Mouse (Mus musculus) G1E (cell line): ENCODE results near the gene Hspbap1. TPM values are rescaled to one million over a fixed set of nuclear protein-coding genes. Genes with fewer than 3 reads are reported as not detected.

Experiments used
- ATAC-seq: 2 replicates; pipeline ENCODE4 v1.8.0; 2016; ENCODE audit warnings: mild to moderate bottlenecking; ENCODE audit not compliant: insufficient number of reproducible peaks, poor library complexity, low FRiP score, severe bottlenecking; ENCODE audit errors: extremely low read depth
- DNase-seq: peaks from one replicate; pipeline ENCODE4 v3.0.0; 2012; ENCODE audit warnings: low spot score
- H3K27me3 ChIP-seq: 2 replicates; pipeline ENCODE4 v1.6.1; 2012; ENCODE audit warnings: mild to moderate bottlenecking, low read length, inconsistent platforms; ENCODE audit not compliant: insufficient read depth
- H3K36me3 ChIP-seq: replicated peaks from 2 replicates; pipeline ENCODE3; 2012; ENCODE audit warnings: mild to moderate bottlenecking, inconsistent platforms
- H3K4me1 ChIP-seq: 2 replicates; pipeline ENCODE4 v1.6.1; 2012; ENCODE audit warnings: low read depth, low read length, inconsistent platforms, mixed read lengths; ENCODE audit not compliant: insufficient read depth
- H3K4me3 ChIP-seq: 2 replicates; pipeline ENCODE4 v1.5.1; 2012; ENCODE audit warnings: low read depth, mild to moderate bottlenecking, inconsistent platforms, low read length, moderate library complexity, mixed read lengths
- H3K9me3 ChIP-seq: replicated peaks from 2 replicates; pipeline ENCODE4 v1.6.1; 2012; ENCODE audit warnings: inconsistent platforms
- CTCF ChIP-seq: IDR thresholded peaks from 2 replicates; pipeline ENCODE4 v1.5.1; 2012; ENCODE audit warnings: low read depth, low read length, inconsistent platforms, mixed read lengths
- GATA1 ChIP-seq: IDR thresholded peaks from 2 replicates; pipeline ENCODE4 v1.6.1; 2012; ENCODE audit warnings: borderline replicate concordance, low read length, inconsistent platforms, mixed read lengths
- GATA2 ChIP-seq: IDR thresholded peaks from 2 replicates; pipeline ENCODE4 v1.6.1; 2012; ENCODE audit warnings: low read depth, low read length, inconsistent platforms, borderline replicate concordance
- POLR2AphosphoS5 ChIP-seq: IDR thresholded peaks from 2 replicates; pipeline ENCODE4 v1.6.1; 2012; ENCODE audit warnings: low read depth, low read length, inconsistent platforms; ENCODE audit not compliant: insufficient replicate concordance
- TAL1 ChIP-seq: conservative IDR thresholded peaks from 2 replicates; pipeline ENCODE4 v1.6.1; 2012; ENCODE audit warnings: low read depth, low read length, inconsistent platforms, mixed read lengths
- polyA plus RNA-seq: library from polyadenylated mRNA; stranded (reverse); fragments of >175 nt; gene quantifications from 2 replicates; pipeline ENCODE4 v1.2.3, GENCODE M21; 2012
- total RNA-seq, 2 experiments: library from RNA; stranded (forward) in 1 of 2; stranded (reverse) in 1 of 2; fragments of 200-1000 nt in 1 of 2; fragments of >200 nt in 1 of 2; fragmentation: Nextera tagmentation in 1 of 2; gene quantifications; 2 replicates each; pipeline ENCODE4 v1.2.3; 2014 to 2017

The Hspbap1 gene
- total and polyA plus RNA-seq, 3 experiments = 17.5 to 31.9 (median 18.3) TPM

GRCm38 (mm10) chr16:35855846-35856245 is 85.7 kb downstream of the Hspbap1 start:
- no peak for DNase-seq
- Histone ChIP-seq H3K9me3 (no peaks in the 10 kb centered on the region), H3K27me3 (no peaks in the 10 kb centered on the region), H3K36me3 (peaks cover 3% of the 10 kb centered on the region), H3K4me3 (no peak overlapping the region), H3K4me1 (peaks cover 22% of the 10 kb centered on the region)
- TF ChIP-seq GATA1 (no peak), CTCF (no peak), POLR2AphosphoS5 (no peak), TAL1 (no peak), GATA2 (no peak)
- ATAC-seq = no peak

GRCm38 (mm10) chr16:35856766-35857165 is 86.6 kb downstream of the Hspbap1 start:
- peak overlapping the region; percentile 55; the same call in 1 of the 2 replicates for H3K4me3 ChIP-seq
- H3K9me3 ChIP-seq = peaks cover 2% of the 10 kb centered on the region; the same call in 1 of the 2 replicates
- peak; percentile 92 for ATAC-seq
- H3K36me3 ChIP-seq = peaks cover 5% of the 10 kb centered on the region
- TF ChIP-seq CTCF = no peak
- TF ChIP-seq TAL1 = peak; percentile 60
- H3K4me1 ChIP-seq = peaks cover 23% of the 10 kb centered on the region
- no peaks in the 10 kb centered on the region for H3K27me3 ChIP-seq
- DNase-seq = peak; percentile 64

- DNase-seq = no peak
- Histone ChIP-seq H3K4me1 (peaks cover 23% of the 10 kb centered on the region), H3K9me3 (peaks cover 5% of the 10 kb centered on the region; the same call in 1 of the 2 replicates), H3K27me3 (no peaks in the 10 kb centered on the region; the same call in 1 of the 2 replicates), H3K4me3 (no peak overlapping the region), H3K36me3 (peaks cover 14% of the 10 kb centered on the region)
- no peak for TF ChIP-seq TAL1
- TF ChIP-seq POLR2AphosphoS5 = no peak
- TF ChIP-seq CTCF = no peak
- no peak for TF ChIP-seq GATA1
- no peak for TF ChIP-seq GATA2
- ATAC-seq = no peak
These were observed 90.1 kb downstream of the Hspbap1 start for GRCm38 (mm10) chr16:35860236-35860635.

- peaks cover 5% of the 10 kb centered on the region; the same call in 1 of the 2 replicates for H3K9me3 ChIP-seq
- DNase-seq = no peak
- no peak for ATAC-seq
- H3K36me3 ChIP-seq = peaks cover 14% of the 10 kb centered on the region
- H3K27me3 ChIP-seq = no peaks in the 10 kb centered on the region; the same call in 1 of the 2 replicates
- peaks cover 15% of the 10 kb centered on the region for H3K4me1 ChIP-seq
- TF ChIP-seq CTCF (peak; percentile 48; the same call in 1 of the 2 replicates), GATA2 (no peak)
- H3K4me3 ChIP-seq = no peak overlapping the region
These were observed 91.9 kb downstream of the Hspbap1 start for GRCm38 (mm10) chr16:35862057-35862456.

- Histone ChIP-seq H3K4me1 (peaks cover 40% of the 10 kb centered on the region), H3K9me3 (no peaks in the 10 kb centered on the region), H3K27me3 (no peaks in the 10 kb centered on the region; the same call in 1 of the 2 replicates), H3K36me3 (peaks cover 4% of the 10 kb centered on the region), H3K4me3 (no peak overlapping the region)
- TF ChIP-seq TAL1 = no peak
- TF ChIP-seq GATA2 = no peak
- no peak for TF ChIP-seq POLR2AphosphoS5
- TF ChIP-seq GATA1 = no peak
- no peak for TF ChIP-seq CTCF
- DNase-seq (no peak), ATAC-seq (no peak)
These were observed 97.6 kb downstream of the Hspbap1 start for GRCm38 (mm10) chr16:35867726-35868125.

GRCm38 (mm10) chr16:35869126-35869525 is 99.0 kb downstream of the Hspbap1 start:
- TF ChIP-seq GATA1 (no peak), CTCF (no peak), POLR2AphosphoS5 (no peak), GATA2 (no peak), TAL1 (no peak)
- Histone ChIP-seq H3K36me3 (peaks cover 4% of the 10 kb centered on the region), H3K4me1 (peaks cover 44% of the 10 kb centered on the region), H3K9me3 (no peaks in the 10 kb centered on the region), H3K4me3 (no peak overlapping the region; the same call in 1 of the 2 replicates), H3K27me3 (no peaks in the 10 kb centered on the region; the same call in 1 of the 2 replicates)
- DNase-seq (no peak), ATAC-seq (no peak)
